Mouse (Mus musculus): ENCODE data around the gene Slc25a47. TPM values are rescaled to one million over a fixed set of nuclear protein-coding genes. Genes with fewer than 3 reads are reported as not detected.

Slc25a47 gene
- polyA plus RNA-seq (2015; fragmentation: Nextera tagmentation; extraction: Ambion mirVana), result 9.7 and 10.1 TPM in 2 replicates

DNA sequence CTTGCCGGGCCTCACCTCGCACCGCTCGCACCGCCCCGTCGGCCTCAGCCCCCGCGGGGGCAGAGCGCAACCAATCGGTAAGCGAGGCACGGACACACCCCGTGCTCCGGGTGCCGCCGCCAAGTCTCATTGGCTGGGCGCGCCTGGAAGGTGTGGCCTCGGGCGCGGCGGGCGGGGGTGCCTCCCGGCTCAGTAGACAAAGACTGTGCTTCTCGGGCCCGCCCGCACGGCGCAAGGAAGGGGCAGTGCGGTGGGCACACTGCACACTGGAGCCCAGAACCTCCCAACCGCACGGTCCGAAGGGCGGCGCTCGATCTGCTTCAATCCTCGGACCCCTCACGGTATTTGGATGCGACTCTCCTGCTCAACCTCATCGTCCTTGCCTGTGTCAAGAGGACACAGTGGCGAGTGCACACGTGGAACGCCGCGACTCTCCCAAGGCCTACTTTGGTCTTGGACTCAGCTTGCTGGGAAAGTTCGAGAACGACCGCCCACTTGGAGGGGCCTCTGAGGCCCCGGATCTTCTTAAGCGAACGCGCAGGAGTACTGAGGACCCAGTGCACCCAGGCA is at the start of gene Slc25a47, which contains the start of gene Slc25a29:
TSS of gene Slc25a47 (plus strand) at position 207 of the 570 bp plus-strand sequence.
TSS of gene Slc25a29 (minus strand) at position 44 of the 570 bp plus-strand sequence.
- Histone ChIP-seq H3K27ac (peak within 1 kb of the TSS; percentile 90), H3K4me1 (peaks cover 55% of the 10 kb centered on the region), H3K9ac (peak within 1 kb of the TSS; percentile 85), H3K4me3 (peak within 1 kb of the TSS; percentile 76), H3K36me3 (0 out of 2 replicates have a peak, but pooled peaks cover 6% of the 10 kb centered on the region), H3K4me2 (peak within 1 kb of the TSS; percentile 94), H3K27me3 (no peaks in the 10 kb centered on the region), H3K9me3 (no peaks in the 10 kb centered on the region)
- ATAC-seq (ENCODE audit: borderline replicate concordance, extremely low read depth, low FRiP score, low TSS enrichment), result peak; percentile 98
- under 1% methylated on average over 53 of the region's 53 CpGs for WGBS

DNA sequence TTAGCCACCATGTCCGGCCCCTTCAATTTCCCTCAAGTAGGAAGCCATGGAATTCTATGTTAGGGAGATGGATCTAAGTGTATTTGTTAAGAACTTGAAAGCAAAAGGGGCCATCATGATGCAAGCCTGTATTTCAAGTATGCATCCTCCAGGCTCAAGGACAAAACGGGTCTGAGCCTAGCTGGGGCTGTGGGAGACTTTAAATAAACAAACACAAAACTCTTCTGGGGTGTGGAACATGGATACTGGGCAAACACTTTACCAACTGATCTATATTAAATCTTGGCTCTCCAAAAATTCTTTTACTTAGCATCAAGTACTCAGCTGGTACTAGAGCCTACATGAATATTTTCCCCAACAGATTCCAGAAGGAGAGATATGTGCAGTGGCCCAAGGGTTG is 48.5 kb upstream of the Slc25a47 start:
- Histone ChIP-seq H3K36me3 (0 out of 2 replicates have a peak, but pooled peaks cover 4% of the 10 kb centered on the region), H3K4me2 (no peak overlapping the region), H3K27ac (no peak overlapping the region), H3K9me3 (no peaks in the 10 kb centered on the region; the same call in 1 of the 2 replicates), H3K4me3 (no peak overlapping the region), H3K9ac (no peak overlapping the region), H3K27me3 (no peaks in the 10 kb centered on the region), H3K4me1 (peaks cover 20% of the 10 kb centered on the region)
- 47% methylated on average over 2 of the region's 2 CpGs for WGBS
- no peak for ATAC-seq (ENCODE audit: borderline replicate concordance, extremely low read depth, low FRiP score, low TSS enrichment)

DNA sequence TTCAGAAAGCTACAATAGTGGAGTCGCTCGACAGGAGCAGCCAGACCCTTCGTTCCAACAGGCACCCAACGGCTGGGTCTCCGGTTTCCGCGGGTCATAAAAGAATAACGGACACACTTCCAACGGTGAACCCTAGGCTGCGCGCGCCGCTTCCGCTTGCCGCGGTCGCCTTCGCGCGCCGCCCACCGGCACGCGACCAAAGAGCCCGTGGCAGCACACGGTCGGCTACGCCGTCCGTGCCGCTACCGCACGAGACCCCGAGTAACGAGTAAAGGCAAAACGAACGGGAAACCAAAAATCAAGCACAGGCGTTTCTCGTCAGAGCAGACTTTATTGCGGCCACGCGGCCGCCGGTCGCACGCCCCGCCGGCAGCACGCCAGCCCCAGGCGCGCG is 43.7 kb upstream of the Slc25a47 start:
- Histone ChIP-seq H3K9me3 (no peaks in the 10 kb centered on the region), H3K4me1 (peaks cover 34% of the 10 kb centered on the region), H3K27ac (peak overlapping the region; percentile 100), H3K4me2 (peak overlapping the region; percentile 59), H3K9ac (peak overlapping the region; percentile 70), H3K4me3 (peak overlapping the region; percentile 99), H3K27me3 (no peaks in the 10 kb centered on the region), H3K36me3 (no peaks in the 10 kb centered on the region)
- ATAC-seq (ENCODE audit: borderline replicate concordance, extremely low read depth, low FRiP score, low TSS enrichment), result peak; percentile 21
- 0% methylated on average over 52 of the region's 52 CpGs for WGBS

DNA sequence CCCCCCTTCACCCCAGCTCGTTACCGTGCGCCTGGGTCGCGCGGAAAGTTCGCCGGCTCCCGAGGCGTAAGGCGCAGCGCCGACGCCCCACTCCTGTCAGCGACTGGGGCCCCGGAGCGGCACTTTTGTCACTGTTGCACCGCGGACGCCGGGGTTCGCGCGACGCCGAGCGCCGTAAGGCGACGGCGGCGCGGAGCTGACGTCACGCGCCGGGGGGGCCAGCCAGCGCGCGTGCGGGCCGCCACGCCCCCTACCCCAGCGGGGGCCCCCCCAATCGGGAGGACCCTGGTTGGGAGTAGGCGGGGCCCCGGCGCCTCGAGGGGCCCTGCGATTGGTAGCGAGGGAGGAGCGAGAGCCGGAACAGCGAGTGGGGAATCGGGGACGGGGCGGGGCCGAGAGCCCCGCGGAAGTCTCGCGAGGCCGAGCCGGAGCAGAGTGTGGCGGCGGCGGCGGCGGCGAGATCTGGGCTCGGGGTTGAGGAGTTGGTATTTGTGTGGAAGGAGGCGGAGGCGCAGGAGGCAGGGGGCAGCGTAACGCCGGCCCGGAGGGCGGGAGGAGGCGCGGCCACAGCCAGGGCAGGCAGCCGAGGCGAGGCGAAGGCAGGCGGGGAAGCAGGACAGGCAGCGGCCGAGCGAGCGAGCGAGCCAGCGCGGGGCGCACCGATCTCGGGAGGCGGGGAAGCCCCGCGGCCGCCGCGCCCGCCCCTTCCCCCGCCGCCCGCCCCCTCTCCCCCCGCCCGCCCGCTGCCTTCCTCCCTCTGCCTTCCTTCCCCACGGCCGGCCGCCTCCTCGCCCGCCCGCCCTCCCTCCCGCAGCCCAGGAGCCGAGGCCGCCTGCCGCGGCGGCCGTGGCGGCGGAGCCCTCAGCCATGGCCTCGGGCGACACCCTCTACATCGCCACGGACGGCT is 43.0 kb upstream of the Slc25a47 start, which contains the start of gene Yy1:
TSS of gene Yy1 (plus strand) at position 428 of the 907 bp plus-strand sequence.
- no peaks in the 10 kb centered on the region for H3K27me3 ChIP-seq
- WGBS, result under 1% methylated on average over 69 of the region's 127 CpGs
- H3K4me1 ChIP-seq, result peaks cover 32% of the 10 kb centered on the region
- peak within 1 kb of the TSS; percentile 96 for H3K9ac ChIP-seq
- H3K27ac ChIP-seq, result peak within 1 kb of the TSS; percentile 100
- peak within 1 kb of the TSS; percentile 59 for H3K4me2 ChIP-seq
- no peaks in the 10 kb centered on the region for H3K36me3 ChIP-seq
- H3K4me3 ChIP-seq, result peak within 1 kb of the TSS; percentile 99
- ATAC-seq (ENCODE audit: borderline replicate concordance, extremely low read depth, low FRiP score, low TSS enrichment), result peak; percentile 95
- H3K9me3 ChIP-seq, result no peaks in the 10 kb centered on the region

DNA sequence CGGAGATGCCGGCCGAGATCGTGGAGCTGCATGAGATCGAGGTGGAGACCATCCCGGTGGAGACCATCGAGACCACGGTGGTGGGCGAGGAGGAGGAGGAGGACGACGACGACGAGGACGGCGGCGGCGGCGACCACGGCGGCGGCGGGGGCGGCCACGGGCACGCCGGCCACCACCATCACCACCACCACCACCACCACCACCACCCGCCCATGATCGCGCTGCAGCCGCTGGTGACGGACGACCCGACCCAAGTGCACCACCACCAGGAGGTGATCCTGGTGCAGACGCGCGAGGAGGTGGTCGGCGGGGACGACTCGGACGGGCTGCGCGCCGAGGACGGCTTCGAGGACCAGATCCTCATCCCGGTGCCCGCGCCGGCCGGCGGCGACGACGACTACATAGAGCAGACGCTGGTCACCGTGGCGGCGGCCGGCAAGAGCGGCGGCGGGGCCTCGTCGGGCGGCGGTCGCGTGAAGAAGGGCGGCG is 42.3 kb upstream of the Slc25a47 start:
- peak overlapping the region; percentile 100 for H3K27ac ChIP-seq
- no peak for ATAC-seq (ENCODE audit: borderline replicate concordance, extremely low read depth, low FRiP score, low TSS enrichment)
- no peaks in the 10 kb centered on the region for H3K27me3 ChIP-seq
- 0% methylated on average over 57 of the region's 71 CpGs for WGBS
- H3K9ac ChIP-seq, result peak overlapping the region; percentile 96
- H3K9me3 ChIP-seq, result no peaks in the 10 kb centered on the region
- H3K4me1 ChIP-seq, result peaks cover 31% of the 10 kb centered on the region
- peak overlapping the region; percentile 99 for H3K4me3 ChIP-seq
- H3K36me3 ChIP-seq, result no peaks in the 10 kb centered on the region
- H3K4me2 ChIP-seq, result peak overlapping the region; percentile 46

DNA sequence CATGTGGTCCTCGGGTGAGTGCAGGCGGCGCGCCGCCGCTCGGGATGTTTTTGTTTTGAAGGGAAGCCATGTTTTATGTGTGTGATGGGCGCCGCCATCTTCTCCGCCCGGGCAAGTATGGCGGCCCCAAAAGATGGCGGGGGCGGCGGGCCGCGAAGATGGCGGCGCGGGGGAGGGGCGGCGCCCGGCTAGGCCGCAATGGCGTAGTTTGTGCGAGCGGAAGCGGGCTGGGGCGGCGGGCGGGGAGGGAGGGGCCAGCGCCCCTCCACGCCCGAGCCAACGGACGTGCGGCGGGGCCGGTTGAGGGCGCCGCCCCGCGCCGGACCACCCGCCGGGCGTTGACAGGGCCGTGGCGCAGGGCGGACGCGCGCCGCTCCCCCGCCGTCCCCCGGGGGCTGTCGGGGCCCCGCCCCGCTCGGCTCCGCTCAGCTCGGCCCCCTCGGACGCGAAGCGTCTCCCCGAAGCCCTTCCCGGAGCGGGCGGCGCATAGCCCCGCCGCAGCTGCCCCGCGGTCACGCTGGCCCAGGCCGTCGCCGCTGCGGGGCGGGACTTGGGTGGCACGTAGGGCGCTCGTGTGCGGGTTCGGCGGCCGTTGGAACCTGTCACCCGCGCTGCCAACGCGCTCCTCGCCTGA is 41.7 kb upstream of the Slc25a47 start:
- peak overlapping the region; percentile 55 for H3K4me2 ChIP-seq
- ATAC-seq (ENCODE audit: borderline replicate concordance, extremely low read depth, low FRiP score, low TSS enrichment), result peak; percentile 62

DNA sequence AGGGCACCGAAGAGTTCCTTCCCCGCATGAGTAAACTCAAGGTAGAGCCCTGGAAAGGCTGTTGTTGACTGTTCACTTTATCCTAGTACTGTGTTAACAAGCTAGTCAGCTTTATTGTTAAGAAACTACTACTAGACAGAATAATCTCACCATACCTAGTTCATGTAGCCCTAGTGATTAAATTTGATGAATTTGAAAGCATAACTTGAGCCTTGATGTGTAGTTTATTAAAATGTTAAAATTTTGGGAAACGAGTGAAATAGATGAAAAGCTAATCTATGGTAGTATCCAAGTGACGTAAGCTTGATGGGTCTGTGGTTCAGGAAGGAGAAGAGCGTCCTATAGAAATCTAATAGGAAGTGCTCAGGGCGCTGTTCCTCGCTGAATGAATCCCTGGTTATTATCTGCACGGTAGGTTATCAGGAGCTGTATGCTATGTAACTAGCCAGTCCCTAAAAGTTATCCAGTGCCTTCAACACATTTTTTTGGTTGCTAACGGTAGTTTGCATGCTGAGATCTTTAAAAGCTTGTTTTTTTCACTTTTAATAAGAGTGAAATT is 40.8 kb upstream of the Slc25a47 start:
- Histone ChIP-seq H3K4me1 (peaks cover 39% of the 10 kb centered on the region), H3K9ac (peak overlapping the region; percentile 96), H3K4me3 (peak overlapping the region; percentile 99), H3K27me3 (no peaks in the 10 kb centered on the region), H3K9me3 (no peaks in the 10 kb centered on the region), H3K36me3 (peaks cover 5% of the 10 kb centered on the region; the same call in 1 of the 2 replicates), H3K4me2 (peak overlapping the region; percentile 55), H3K27ac (peak overlapping the region; percentile 100)
- 5% methylated on average over 9 of the region's 9 CpGs for WGBS
- no peak for ATAC-seq (ENCODE audit: borderline replicate concordance, extremely low read depth, low FRiP score, low TSS enrichment)

More for the DNA sequence above, 41.7 kb upstream of the Slc25a47 start:
- no peaks in the 10 kb centered on the region for H3K9me3 ChIP-seq
- H3K9ac ChIP-seq, result peak overlapping the region; percentile 96
- no peaks in the 10 kb centered on the region for H3K36me3 ChIP-seq
- 1% methylated on average over 79 of the region's 94 CpGs for WGBS
- H3K4me1 ChIP-seq, result peaks cover 31% of the 10 kb centered on the region
- H3K27ac ChIP-seq, result peak overlapping the region; percentile 100
- H3K4me3 ChIP-seq, result peak overlapping the region; percentile 99
- H3K27me3 ChIP-seq, result no peaks in the 10 kb centered on the region

DNA sequence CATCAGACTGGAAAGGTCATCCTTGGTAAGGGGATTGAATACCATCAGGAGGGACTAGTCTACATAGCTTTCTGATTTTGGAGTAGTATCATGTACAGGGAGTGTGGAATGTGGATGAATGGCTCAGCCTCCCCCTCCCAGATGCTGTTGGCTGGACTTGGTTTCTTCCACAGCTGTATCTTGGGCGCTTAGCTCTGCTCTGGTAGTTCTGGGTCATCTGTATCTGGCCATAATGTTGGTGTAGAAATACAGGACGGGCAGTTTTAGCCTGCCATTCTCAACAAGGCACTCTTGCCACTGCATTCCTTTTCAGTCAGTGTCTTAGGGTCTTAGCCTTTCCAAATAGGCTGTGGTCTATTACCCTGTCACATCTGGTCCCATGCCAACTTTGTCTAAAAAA is 34.2 kb upstream of the Slc25a47 start:
- no peaks in the 10 kb centered on the region for H3K9me3 ChIP-seq
- WGBS, result 66% methylated on average over 2 of the region's 2 CpGs
- peaks cover 8% of the 10 kb centered on the region for H3K36me3 ChIP-seq
- no peak for ATAC-seq (ENCODE audit: borderline replicate concordance, extremely low read depth, low FRiP score, low TSS enrichment)
- peaks cover 18% of the 10 kb centered on the region for H3K4me1 ChIP-seq
- no peaks in the 10 kb centered on the region for H3K27me3 ChIP-seq
- H3K4me2 ChIP-seq, result no peak overlapping the region
- no peak overlapping the region for H3K27ac ChIP-seq
- H3K9ac ChIP-seq, result no peak overlapping the region
- no peak overlapping the region for H3K4me3 ChIP-seq

DNA sequence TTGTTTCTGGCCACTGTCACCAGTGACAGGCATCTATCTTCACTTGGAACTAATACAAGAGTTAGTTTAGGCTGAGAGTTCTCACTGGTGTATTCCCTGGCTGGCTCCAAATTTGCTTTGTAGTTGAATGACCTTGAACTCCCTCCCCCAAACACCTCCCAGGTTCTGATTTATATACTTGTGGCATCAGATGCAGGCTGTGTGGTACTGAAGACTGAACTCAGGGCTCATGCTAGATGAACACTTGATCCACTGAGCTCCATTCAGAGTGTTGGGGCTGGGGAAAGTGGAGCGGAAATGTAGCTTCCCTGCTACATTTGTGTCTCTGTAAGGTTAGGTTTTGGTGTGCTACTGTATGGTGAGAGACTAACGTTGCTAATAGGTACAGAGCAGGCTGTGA is 31.5 kb upstream of the Slc25a47 start:
- Histone ChIP-seq H3K9me3 (no peaks in the 10 kb centered on the region), H3K4me1 (peaks cover 10% of the 10 kb centered on the region; the same call in 1 of the 2 replicates), H3K27ac (no peak overlapping the region), H3K9ac (no peak overlapping the region), H3K4me3 (no peak overlapping the region), H3K27me3 (no peaks in the 10 kb centered on the region), H3K36me3 (peaks cover 18% of the 10 kb centered on the region), H3K4me2 (no peak overlapping the region)
- ATAC-seq (ENCODE audit: borderline replicate concordance, extremely low read depth, low FRiP score, low TSS enrichment), result no peak
- WGBS, result 86% methylated on average over 2 of the region's 2 CpGs

DNA sequence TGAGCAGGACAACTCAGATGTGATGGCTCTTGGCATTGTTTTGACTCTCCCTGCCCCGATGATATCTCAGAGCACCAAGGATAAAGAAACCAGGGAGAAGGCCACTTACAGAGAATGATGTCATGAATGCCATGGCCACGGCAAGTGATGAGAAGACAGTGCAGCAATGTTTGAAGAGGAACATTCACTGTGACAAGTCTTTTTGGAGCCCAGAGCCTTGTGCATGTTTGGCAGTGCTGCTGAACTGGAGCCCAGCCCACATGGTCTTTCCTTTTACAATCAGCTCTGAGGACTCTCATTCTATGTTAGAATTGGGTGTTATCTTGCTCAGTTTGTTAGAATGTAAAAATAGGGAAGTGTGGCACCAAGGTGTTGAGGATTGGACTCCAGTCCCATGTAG is 27.4 kb upstream of the Slc25a47 start:
- Histone ChIP-seq H3K9ac (no peak overlapping the region), H3K4me1 (0 out of 2 replicates have a peak, but pooled peaks cover 2% of the 10 kb centered on the region), H3K9me3 (no peaks in the 10 kb centered on the region), H3K27me3 (no peaks in the 10 kb centered on the region), H3K4me2 (no peak overlapping the region), H3K4me3 (no peak overlapping the region), H3K36me3 (peaks cover 15% of the 10 kb centered on the region), H3K27ac (no peak overlapping the region)
- 73% methylated on average over 2 of the region's 2 CpGs for WGBS
- ATAC-seq (ENCODE audit: borderline replicate concordance, extremely low read depth, low FRiP score, low TSS enrichment), result no peak

DNA sequence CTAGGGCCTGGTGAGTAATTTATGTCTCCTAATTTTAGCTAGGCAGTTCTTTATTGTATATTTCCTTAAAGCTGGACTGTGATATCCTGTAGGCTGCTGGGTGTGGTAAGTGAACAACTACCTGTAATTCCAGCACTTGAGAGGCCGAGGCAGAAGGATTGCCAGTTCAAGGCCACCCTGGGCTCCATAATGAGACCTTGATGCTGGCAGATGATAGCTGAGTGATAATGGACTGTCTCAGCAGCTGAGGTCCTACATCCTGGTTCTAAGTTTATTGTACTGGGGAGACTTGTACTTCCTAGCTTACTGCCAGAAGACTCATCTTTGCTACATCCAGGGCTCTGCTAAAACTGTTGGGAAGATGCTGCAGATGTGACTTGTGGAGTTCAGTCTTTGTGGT is 26.1 kb upstream of the Slc25a47 start:
- no peak overlapping the region for H3K4me2 ChIP-seq

More for the DNA sequence above, 26.1 kb upstream of the Slc25a47 start:
- Histone ChIP-seq H3K27ac (no peak overlapping the region), H3K9me3 (no peaks in the 10 kb centered on the region), H3K9ac (no peak overlapping the region), H3K4me1 (0 out of 2 replicates have a peak, but pooled peaks cover 2% of the 10 kb centered on the region), H3K4me3 (no peak overlapping the region), H3K27me3 (no peaks in the 10 kb centered on the region), H3K36me3 (peaks cover 22% of the 10 kb centered on the region)
- no peak for ATAC-seq (ENCODE audit: borderline replicate concordance, extremely low read depth, low FRiP score, low TSS enrichment)
- 68% methylated on average over 1 of the region's 1 CpGs for WGBS
